Mouse (Mus musculus) gastrocnemius, postnatal 10 days (tissue): ENCODE results near the gene Dlx2. TPM values are rescaled to one million over a fixed set of nuclear protein-coding genes. Genes with fewer than 3 reads are reported as not detected.

Experiments
- DNase-seq: peaks from one replicate; pipeline ENCODE4 v3.0.0; 2021; ENCODE audit warnings: mixed read lengths
- total RNA-seq, 2 experiments: library from RNA; stranded (reverse); gene quantifications; 2 replicates each; pipeline ENCODE4 v1.2.3; 2021

Dlx2 gene
- total RNA-seq, 2 experiments from 2014 or later: 0.09 TPM; not detected in 1

- no peak for DNase-seq
Observed at GRCm38 (mm10) chr2:71511209-71511608, 35.3 kb downstream of the Dlx2 start.

GRCm38 (mm10) chr2:71504852-71505251 lies 41.7 kb downstream of the Dlx2 start:
- no peak for DNase-seq

GRCm38 (mm10) chr2:71499276-71500230 lies 47.0 kb downstream of the Dlx2 start:
- DNase-seq: no peak

DNA sequence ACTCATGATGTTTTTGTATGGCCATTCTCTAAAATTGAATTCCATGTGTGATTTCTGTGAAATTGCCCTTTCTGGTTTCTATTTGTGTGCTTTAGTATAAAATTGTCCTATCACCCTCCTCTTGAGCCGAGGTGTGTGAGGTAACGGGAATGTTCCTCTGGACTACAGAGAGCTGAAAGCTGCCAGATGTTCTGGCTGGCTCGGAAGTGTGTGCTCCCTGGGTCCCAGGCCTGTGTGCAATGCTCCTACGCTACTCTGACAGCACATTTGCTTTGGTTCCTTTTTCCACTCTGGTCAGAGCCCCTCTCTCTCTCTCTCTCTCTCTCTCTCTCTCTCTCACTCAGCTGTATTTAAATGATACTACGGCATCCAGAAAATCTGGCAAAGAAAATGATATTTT lies 49.4 kb downstream of the Dlx2 start:
- no peak for DNase-seq

GRCm38 (mm10) chr2:71494971-71495370 lies 51.6 kb downstream of the Dlx2 start:
- DNase-seq: no peak

- DNase-seq: no peak
Observed at GRCm38 (mm10) chr2:71494503-71494902, 52.1 kb downstream of the Dlx2 start.

Other genes starting within 250 kb of the Dlx2 start
- 100 to 1,000 TPM; 269 to 340 TPM for gene Slc25a12, start 179.0 kb downstream of the Dlx2 start, total RNA-seq
- gene Hat1, start 157.8 kb downstream of the Dlx2 start, total RNA-seq: 10 to 100 TPM; 17.4 to 20.3 TPM
- gene Metap1d, start 93.5 kb downstream of the Dlx2 start, total RNA-seq: 10 to 100 TPM; 22.6 to 26.1 TPM
- under 1 TPM; 0.23 to 0.54 TPM for gene Dlx1, start 18.6 kb downstream of the Dlx2 start, total RNA-seq
- gene Itga6, start 198.9 kb upstream of the Dlx2 start, total RNA-seq: 10 to 100 TPM; 46.4 to 50.3 TPM